Mouse (Mus musculus) olfactory bulb, adult 2 months (tissue): ENCODE measurements around the gene Sos1.

Experiments
- CTCF ChIP-seq: fragments of 200-500 bp; IDR thresholded peaks from 2 replicates; pipeline ENCODE4 v1.5.1; 2012; ENCODE audit warnings: low read depth, mild to moderate bottlenecking, low read length, moderate library complexity; ENCODE audit not compliant: insufficient read depth
- POLR2A ChIP-seq: fragments of 200-500 bp; IDR thresholded peaks from 2 replicates; pipeline ENCODE4 v1.6.1; 2012; ENCODE audit warnings: mild to moderate bottlenecking, low read depth, low read length, moderate library complexity; ENCODE audit not compliant: insufficient read depth

- no peak for TF ChIP-seq POLR2A
- no peak for TF ChIP-seq CTCF
Observed at GRCm38 (mm10) chr17:80480855-80481224, 587 bp upstream of the Sos1 start.
